Mouse (Mus musculus): ENCODE data around the gene Mpeg1. TPM values are rescaled to one million over a fixed set of nuclear protein-coding genes. Genes with fewer than 3 reads are reported as not detected.
A peak's percentile ranks its signal among the peaks of the same experiment; 100 is the strongest.

The Mpeg1 gene
- polyA plus RNA-seq, 1 experiment from 2014 or later = 0.58 TPM

- Histone ChIP-seq H3K4me1 (ENCODE audit: control insufficient read depth, insufficient read depth, low read length) (peaks cover 12% of the 10 kb centered on the region; the same call in 1 of the 2 replicates), H3K36me3 (ENCODE audit: control insufficient read depth, insufficient read depth, low read length) (peaks cover 3% of the 10 kb centered on the region; the same call in 1 of the 2 replicates), H3K9me3 (ENCODE audit: control insufficient read depth, low read length) (no peaks in the 10 kb centered on the region), H3K9ac (ENCODE audit: low read depth, low read length) (no peak overlapping the region), H3K27me3 (ENCODE audit: control insufficient read depth, insufficient read depth, low read length) (no peaks in the 10 kb centered on the region), H3K4me2 (replicated peaks; ENCODE audit: low read depth, low read length) (no peak overlapping the region), H3K4me3 (ENCODE audit: low read length) (no peak overlapping the region), H3K27ac (ENCODE audit: low read depth, low read length) (no peak overlapping the region)
- 68% methylated on average over 4 of the region's 4 CpGs for WGBS
- ATAC-seq (ENCODE audit: low FRiP score, low TSS enrichment) = no peak
Measured at GRCm38 (mm10) chr19:12473201-12473641, 12.6 kb downstream of the Mpeg1 start.

- no peak overlapping the region for H3K4me2 ChIP-seq (replicated peaks; ENCODE audit: low read depth, low read length)
- no peaks in the 10 kb centered on the region for H3K27me3 ChIP-seq (ENCODE audit: control insufficient read depth, insufficient read depth, low read length)
- H3K4me3 ChIP-seq (ENCODE audit: low read length) = no peak overlapping the region
- H3K27ac ChIP-seq (ENCODE audit: low read depth, low read length) = no peak overlapping the region
- no peak for ATAC-seq (ENCODE audit: low FRiP score, low TSS enrichment)
- H3K9ac ChIP-seq (ENCODE audit: low read depth, low read length) = no peak overlapping the region
- H3K36me3 ChIP-seq (ENCODE audit: control insufficient read depth, insufficient read depth, low read length) = peaks cover 3% of the 10 kb centered on the region; the same call in 1 of the 2 replicates
- no peaks in the 10 kb centered on the region for H3K9me3 ChIP-seq (ENCODE audit: control insufficient read depth, low read length)
- WGBS = 89% methylated on average over 4 of the region's 4 CpGs
- H3K4me1 ChIP-seq (ENCODE audit: control insufficient read depth, insufficient read depth, low read length) = peaks cover 12% of the 10 kb centered on the region; the same call in 1 of the 2 replicates
Measured at GRCm38 (mm10) chr19:12473951-12474350, 13.4 kb downstream of the Mpeg1 start.

- H3K27ac ChIP-seq (ENCODE audit: low read depth, low read length) = peak overlapping the region; percentile 55; the same call in 1 of the 2 replicates
- H3K4me3 ChIP-seq (ENCODE audit: low read length) = no peak overlapping the region
- peaks cover 12% of the 10 kb centered on the region; the same call in 1 of the 2 replicates for H3K4me1 ChIP-seq (ENCODE audit: control insufficient read depth, insufficient read depth, low read length)
- no peaks in the 10 kb centered on the region for H3K27me3 ChIP-seq (ENCODE audit: control insufficient read depth, insufficient read depth, low read length)
- H3K9me3 ChIP-seq (ENCODE audit: control insufficient read depth, low read length) = no peaks in the 10 kb centered on the region
- peak; percentile 91 for ATAC-seq (ENCODE audit: low FRiP score, low TSS enrichment)
- peaks cover 8% of the 10 kb centered on the region; the same call in 1 of the 2 replicates for H3K36me3 ChIP-seq (ENCODE audit: control insufficient read depth, insufficient read depth, low read length)
- no peak overlapping the region for H3K9ac ChIP-seq (ENCODE audit: low read depth, low read length)
- WGBS = 64% methylated on average over 15 of the region's 15 CpGs
- peak overlapping the region; percentile 5; the same call in 1 of the 2 replicates for H3K4me2 ChIP-seq (replicated peaks; ENCODE audit: low read depth, low read length)
Measured at GRCm38 (mm10) chr19:12475380-12476250, 15.0 kb downstream of the Mpeg1 start.

- H3K36me3 ChIP-seq (ENCODE audit: control insufficient read depth, insufficient read depth, low read length) = peaks cover 8% of the 10 kb centered on the region; the same call in 1 of the 2 replicates
- H3K9me3 ChIP-seq (ENCODE audit: control insufficient read depth, low read length) = no peaks in the 10 kb centered on the region
- no peaks in the 10 kb centered on the region for H3K27me3 ChIP-seq (ENCODE audit: control insufficient read depth, insufficient read depth, low read length)
- peaks cover 12% of the 10 kb centered on the region; the same call in 1 of the 2 replicates for H3K4me1 ChIP-seq (ENCODE audit: control insufficient read depth, insufficient read depth, low read length)
- H3K4me3 ChIP-seq (ENCODE audit: low read length) = no peak overlapping the region
- no peak overlapping the region for H3K4me2 ChIP-seq (replicated peaks; ENCODE audit: low read depth, low read length)
- peak; percentile 42; the same call in 1 of the 2 replicates for ATAC-seq (ENCODE audit: low FRiP score, low TSS enrichment)
- WGBS = 15% methylated on average over 5 of the region's 5 CpGs
- H3K27ac ChIP-seq (ENCODE audit: low read depth, low read length) = no peak overlapping the region; the same call in 1 of the 2 replicates
- no peak overlapping the region for H3K9ac ChIP-seq (ENCODE audit: low read depth, low read length)
Measured at GRCm38 (mm10) chr19:12476721-12477270, 16.2 kb downstream of the Mpeg1 start.

GRCm38 (mm10) chr19:12478369-12478768, 17.8 kb downstream of the Mpeg1 start:
- no peak overlapping the region for H3K9ac ChIP-seq (ENCODE audit: low read depth, low read length)
- no peak overlapping the region for H3K4me3 ChIP-seq (ENCODE audit: low read length)
- H3K27ac ChIP-seq (ENCODE audit: low read depth, low read length) = no peak overlapping the region
- ATAC-seq (ENCODE audit: low FRiP score, low TSS enrichment) = no peak
- no peaks in the 10 kb centered on the region for H3K27me3 ChIP-seq (ENCODE audit: control insufficient read depth, insufficient read depth, low read length)
- peaks cover 8% of the 10 kb centered on the region; the same call in 1 of the 2 replicates for H3K36me3 ChIP-seq (ENCODE audit: control insufficient read depth, insufficient read depth, low read length)
- no peaks in the 10 kb centered on the region for H3K9me3 ChIP-seq (ENCODE audit: control insufficient read depth, low read length)
- no peak overlapping the region for H3K4me2 ChIP-seq (replicated peaks; ENCODE audit: low read depth, low read length)
- H3K4me1 ChIP-seq (ENCODE audit: control insufficient read depth, insufficient read depth, low read length) = peaks cover 12% of the 10 kb centered on the region; the same call in 1 of the 2 replicates
- WGBS = 83% methylated on average over 6 of the region's 6 CpGs

GRCm38 (mm10) chr19:12483782-12484181, 23.2 kb downstream of the Mpeg1 start:
- ATAC-seq (ENCODE audit: low FRiP score, low TSS enrichment) = no peak
- H3K4me2 ChIP-seq (replicated peaks; ENCODE audit: low read depth, low read length) = no peak overlapping the region
- peaks cover 24% of the 10 kb centered on the region for H3K4me1 ChIP-seq (ENCODE audit: control insufficient read depth, insufficient read depth, low read length)
- 46% methylated on average over 4 of the region's 4 CpGs for WGBS
- no peaks in the 10 kb centered on the region for H3K27me3 ChIP-seq (ENCODE audit: control insufficient read depth, insufficient read depth, low read length)
- 0 out of 2 replicates have a peak overlapping the region, but pooled peaks have one; percentile 26 for H3K27ac ChIP-seq (ENCODE audit: low read depth, low read length)
- H3K9me3 ChIP-seq (ENCODE audit: control insufficient read depth, low read length) = no peaks in the 10 kb centered on the region
- peaks cover 9% of the 10 kb centered on the region; the same call in 1 of the 2 replicates for H3K36me3 ChIP-seq (ENCODE audit: control insufficient read depth, insufficient read depth, low read length)
- H3K9ac ChIP-seq (ENCODE audit: low read depth, low read length) = no peak overlapping the region
- H3K4me3 ChIP-seq (ENCODE audit: low read length) = no peak overlapping the region

- Histone ChIP-seq H3K36me3 (ENCODE audit: control insufficient read depth, insufficient read depth, low read length) (peaks cover 9% of the 10 kb centered on the region; the same call in 1 of the 2 replicates), H3K27ac (ENCODE audit: low read depth, low read length) (0 out of 2 replicates have a peak overlapping the region, but pooled peaks have one; percentile 26), H3K9ac (ENCODE audit: low read depth, low read length) (no peak overlapping the region), H3K4me2 (replicated peaks; ENCODE audit: low read depth, low read length) (no peak overlapping the region), H3K9me3 (ENCODE audit: control insufficient read depth, low read length) (no peaks in the 10 kb centered on the region), H3K27me3 (ENCODE audit: control insufficient read depth, insufficient read depth, low read length) (no peaks in the 10 kb centered on the region), H3K4me1 (ENCODE audit: control insufficient read depth, insufficient read depth, low read length) (peaks cover 24% of the 10 kb centered on the region), H3K4me3 (ENCODE audit: low read length) (no peak overlapping the region)
- 74% methylated on average over 4 of the region's 4 CpGs for WGBS
- ATAC-seq (ENCODE audit: low FRiP score, low TSS enrichment) = no peak
Measured at GRCm38 (mm10) chr19:12484210-12484609, 23.6 kb downstream of the Mpeg1 start.

GRCm38 (mm10) chr19:12485223-12485622, 24.6 kb downstream of the Mpeg1 start:
- Histone ChIP-seq H3K4me1 (ENCODE audit: control insufficient read depth, insufficient read depth, low read length) (peaks cover 24% of the 10 kb centered on the region), H3K27me3 (ENCODE audit: control insufficient read depth, insufficient read depth, low read length) (no peaks in the 10 kb centered on the region), H3K4me3 (ENCODE audit: low read length) (no peak overlapping the region), H3K36me3 (ENCODE audit: control insufficient read depth, insufficient read depth, low read length) (peaks cover 4% of the 10 kb centered on the region; the same call in 1 of the 2 replicates), H3K27ac (ENCODE audit: low read depth, low read length) (no peak overlapping the region), H3K9ac (ENCODE audit: low read depth, low read length) (no peak overlapping the region), H3K9me3 (ENCODE audit: control insufficient read depth, low read length) (no peaks in the 10 kb centered on the region), H3K4me2 (replicated peaks; ENCODE audit: low read depth, low read length) (no peak overlapping the region)
- WGBS = 88% methylated on average over 13 of the region's 13 CpGs
- no peak for ATAC-seq (ENCODE audit: low FRiP score, low TSS enrichment)

Data from kidney, embryonic 14.5 days (tissue).